ENCODE assay signal across 27 mouse cellular contexts in genomic region chr10:21868221-21868620, GRCm38 (mm10). TPM values are rescaled to one million over a fixed set of nuclear protein-coding genes. Genes with fewer than 3 reads are reported as not detected.
DNase-seq lines count a peak whose midpoint lies in the region; ATAC-seq and TF ChIP-seq lines count a peak whose summit lies in the region.
"Had no signal": no experiment of that assay in that cellular context is flagged by ENCODE, and none has a peak within 500 bp of the region (broad histone marks: within the 10 kb centered on the region; RNA-seq: fewer than 3 reads in every experiment).

No protein-coding gene starts in this region.

- no peak overlapping the region for H3K4me2 ChIP-seq in midbrain, embryonic 14.5 days (ENCODE audit: low read length)
- no peak overlapping the region for H3K4me2 ChIP-seq in midbrain, embryonic 15.5 days
- H3K4me2 ChIP-seq in forebrain, embryonic 16.5 days (ENCODE audit: low read length), result no peak overlapping the region
- H3K4me2 ChIP-seq: embryonic facial prominence, embryonic 12.5 days; embryonic facial prominence, embryonic 15.5 days; heart, embryonic 13.5 days; hindbrain, embryonic 12.5 days; hindbrain, embryonic 15.5 days had no signal

- no peak for TF ChIP-seq POLR2A in cerebellum, adult 2 months (IDR thresholded peaks at IDR 0.05; ENCODE audit: borderline replicate concordance, insufficient read depth, low read length)

- H3K36me3 ChIP-seq in midbrain, embryonic 14.5 days (ENCODE audit: control insufficient read depth, insufficient read depth, low read length), result no peaks in the 10 kb centered on the region
- H3K36me3 ChIP-seq in midbrain, embryonic 15.5 days (replicated peaks), result no peaks in the 10 kb centered on the region
- no peaks in the 10 kb centered on the region for H3K36me3 ChIP-seq in forebrain, embryonic 16.5 days (ENCODE audit: control insufficient read depth, insufficient read depth)
- H3K36me3 ChIP-seq: embryonic facial prominence, embryonic 12.5 days; embryonic facial prominence, embryonic 15.5 days; G1E; heart, embryonic 10.5 days; heart, embryonic 13.5 days; hindbrain, embryonic 12.5 days; hindbrain, embryonic 15.5 days had no signal

- no peak for TF ChIP-seq CTCF in cerebellum, adult 2 months (IDR thresholded peaks at IDR 0.05; ENCODE audit: borderline replicate concordance, insufficient read depth, low read depth, low read length)

- DNase-seq in cerebellum, adult 2 months, result no peak
- DNase-seq in cerebellum, postnatal 14 days, result no peak
- DNase-seq in midbrain, embryonic 14.5 days, result peak; percentile 3
- peak; percentile 27 for DNase-seq in CD4-positive, CD25-positive, alpha-beta regulatory T cell, adult 2 months (ENCODE audit: low read depth, low spot score)
- DNase-seq in left cerebral cortex, adult 9 months (ENCODE audit: low spot score in 2 of 2), result no peak
- DNase-seq: adrenal gland, postnatal 10 days; B cell, adult 2 months; gastrocnemius, postnatal 10 days; gastrocnemius, postnatal 36 days; heart, adult 2 months; heart, postnatal 14 days; heart, postnatal 4 days; kidney, adult 8-10 months had no signal

- ATAC-seq in midbrain, embryonic 14.5 days (ENCODE audit: low FRiP score, low TSS enrichment), result no peak
- no peak for ATAC-seq in midbrain, embryonic 15.5 days (replicated peaks)
- peak; percentile 48 for ATAC-seq in inflammation-experienced regulatory T-cells, adult 6 months
- no peak for ATAC-seq in forebrain, embryonic 16.5 days
- ATAC-seq: forebrain, embryonic 14.5 days; intestine, postnatal 0 days; Patski had no signal

- 15% methylated on average over 2 of the region's 2 CpGs for WGBS in cerebellum, adult 2 months
- WGBS in midbrain, embryonic 14.5 days, result 77% methylated on average over 2 of the region's 2 CpGs
- 85% methylated on average over 2 of the region's 2 CpGs for WGBS in midbrain, embryonic 15.5 days
- WGBS in forebrain, embryonic 16.5 days, result 95% methylated on average over 2 of the region's 2 CpGs

- peak overlapping the region; percentile 71; the same call in 1 of the 2 replicates for H3K27ac ChIP-seq in cerebellum, adult 2 months (ENCODE audit: insufficient read depth, low read length)
- no peak overlapping the region for H3K27ac ChIP-seq in midbrain, embryonic 14.5 days (replicated peaks; ENCODE audit: low read depth, low read length)
- no peak overlapping the region for H3K27ac ChIP-seq in midbrain, embryonic 15.5 days
- H3K27ac ChIP-seq in forebrain, embryonic 16.5 days (ENCODE audit: low read length), result no peak overlapping the region
- H3K27ac ChIP-seq: embryonic facial prominence, embryonic 12.5 days; embryonic facial prominence, embryonic 15.5 days; heart, adult 2 months; heart, embryonic 10.5 days; heart, embryonic 13.5 days; hindbrain, embryonic 12.5 days; hindbrain, embryonic 15.5 days had no signal

- H3K9ac ChIP-seq in midbrain, embryonic 14.5 days (replicated peaks; ENCODE audit: low read length), result no peak overlapping the region
- H3K9ac ChIP-seq in midbrain, embryonic 15.5 days, result no peak overlapping the region
- no peak overlapping the region for H3K9ac ChIP-seq in forebrain, embryonic 16.5 days (replicated peaks; ENCODE audit: low read depth, low read length)
- H3K9ac ChIP-seq: embryonic facial prominence, embryonic 12.5 days; embryonic facial prominence, embryonic 15.5 days; heart, embryonic 13.5 days; hindbrain, embryonic 12.5 days; hindbrain, embryonic 15.5 days had no signal

- H3K4me3 ChIP-seq in cerebellum, adult 2 months (replicated peaks; ENCODE audit: insufficient read depth, low read depth, low read length), result no peak overlapping the region
- no peak overlapping the region for H3K4me3 ChIP-seq in midbrain, embryonic 14.5 days (replicated peaks; ENCODE audit: low read depth, low read length)
- H3K4me3 ChIP-seq in midbrain, embryonic 15.5 days, result no peak overlapping the region
- H3K4me3 ChIP-seq in forebrain, embryonic 16.5 days (replicated peaks; ENCODE audit: low read length), result no peak overlapping the region
- H3K4me3 ChIP-seq: embryonic facial prominence, embryonic 12.5 days; embryonic facial prominence, embryonic 15.5 days; heart, adult 2 months; heart, embryonic 10.5 days; heart, embryonic 13.5 days; hindbrain, embryonic 12.5 days; hindbrain, embryonic 15.5 days had no signal

- no peaks in the 10 kb centered on the region for H3K27me3 ChIP-seq in cerebellum, adult 2 months (ENCODE audit: control insufficient read depth, insufficient read depth, low read length)
- H3K27me3 ChIP-seq in midbrain, embryonic 14.5 days (ENCODE audit: control insufficient read depth, insufficient read depth, low read length), result no peaks in the 10 kb centered on the region
- H3K27me3 ChIP-seq in midbrain, embryonic 15.5 days (replicated peaks), result no peaks in the 10 kb centered on the region
- no peaks in the 10 kb centered on the region for H3K27me3 ChIP-seq in forebrain, embryonic 16.5 days (replicated peaks; ENCODE audit: control insufficient read depth, insufficient read depth, low read length)
- H3K27me3 ChIP-seq: CH12.LX; embryonic facial prominence, embryonic 12.5 days; embryonic facial prominence, embryonic 15.5 days; heart, embryonic 13.5 days; hindbrain, embryonic 12.5 days; hindbrain, embryonic 15.5 days; Patski had no signal

- peaks cover 11% of the 10 kb centered on the region for H3K4me1 ChIP-seq in cerebellum, adult 2 months (ENCODE audit: control insufficient read depth, insufficient read depth, low read length)
- H3K4me1 ChIP-seq in midbrain, embryonic 14.5 days (ENCODE audit: control insufficient read depth, insufficient read depth, low read length), result no peaks in the 10 kb centered on the region
- H3K4me1 ChIP-seq in midbrain, embryonic 15.5 days, result no peaks in the 10 kb centered on the region
- H3K4me1 ChIP-seq in forebrain, embryonic 16.5 days (replicated peaks; ENCODE audit: control insufficient read depth, insufficient read depth, low read length), result no peaks in the 10 kb centered on the region
- H3K4me1 ChIP-seq: embryonic facial prominence, embryonic 12.5 days; embryonic facial prominence, embryonic 15.5 days; heart, embryonic 13.5 days; hindbrain, embryonic 12.5 days; hindbrain, embryonic 15.5 days had no signal

- H3K9me3 ChIP-seq in midbrain, embryonic 14.5 days (ENCODE audit: control insufficient read depth, low read length), result no peaks in the 10 kb centered on the region
- no peaks in the 10 kb centered on the region for H3K9me3 ChIP-seq in midbrain, embryonic 15.5 days
- H3K9me3 ChIP-seq in forebrain, embryonic 16.5 days (ENCODE audit: control insufficient read depth, low read length), result no peaks in the 10 kb centered on the region
- H3K9me3 ChIP-seq: embryonic facial prominence, embryonic 12.5 days; embryonic facial prominence, embryonic 15.5 days; G1E; heart, embryonic 10.5 days; heart, embryonic 13.5 days; hindbrain, embryonic 12.5 days; hindbrain, embryonic 15.5 days had no signal

RNA-seq across cellular contexts. Expression of gene Sgk1, which starts 13.8 kb away (rescaled TPM):
- polyA plus RNA-seq in cerebellum, adult 2 months (2012; rRNA removed), result 40.4 and 56.6 TPM in 2 replicates
- polyA plus RNA-seq in midbrain, embryonic 14.5 days (2014; fragmentation: Nextera tagmentation; extraction: Ambion mirVana), result 43.7 and 47.9 TPM in 2 replicates
- polyA plus RNA-seq in midbrain, embryonic 15.5 days (2015; fragmentation: Nextera tagmentation; extraction: Ambion mirVana), result 40.8 and 45.1 TPM in 2 replicates
- 10 to 100 TPM; 19.5 to 98.6 (median 25.8) TPM for polyA plus RNA-seq in inflammation-experienced regulatory T-cells, adult 6 months (2017; shearing (Covaris generic))
- 29.3 and 32.1 TPM in 2 replicates for polyA plus RNA-seq in forebrain, embryonic 16.5 days (2015; fragmentation: Nextera tagmentation; extraction: Ambion mirVana)

Comparison
In these comparisons a context has a peak if more than half of its experiments do, and no peak if none do; other contexts are left out.
1. DNase-seq: peak in midbrain, embryonic 14.5 days (single experiment) and CD4-positive, CD25-positive, alpha-beta regulatory T cell, adult 2 months (single experiment); none in cerebellum, adult 2 months (0 of 2), cerebellum, postnatal 14 days (0 of 2) and left cerebral cortex, adult 9 months (0 of 2).